Mouse (Mus musculus) heart, embryonic 11.5 days (tissue): ENCODE measurements around the gene Rnh1. TPM values are rescaled to one million over a fixed set of nuclear protein-coding genes. Genes with fewer than 3 reads are reported as not detected.

Source experiments
- ATAC-seq: fragments of 200-750 bp; cut with Nextera tagmentation; replicated peaks from 2 replicates; pipeline ENCODE4 v1.8.0; 2017; ENCODE audit warnings: moderate library complexity; ENCODE audit not compliant: insufficient number of reproducible peaks, low FRiP score, low TSS enrichment
- H3K27ac ChIP-seq: fragments of 300-500 bp; sonication (generic); 2 replicates; pipeline ENCODE4 v1.5.1; 2014; ENCODE audit warnings: mild to moderate bottlenecking, low read depth, low read length
- H3K27me3 ChIP-seq: fragments of 300-500 bp; sonication (generic); 2 replicates; pipeline ENCODE4 v1.6.1; 2014; ENCODE audit warnings: mild to moderate bottlenecking, low read length, mixed read lengths; ENCODE audit not compliant: control insufficient read depth, insufficient read depth
- H3K36me3 ChIP-seq: fragments of 300-500 bp; sonication (generic); 2 replicates; pipeline ENCODE4 v1.6.1; 2014; ENCODE audit warnings: mild to moderate bottlenecking, low read length, moderate library complexity, mixed read lengths; ENCODE audit not compliant: control insufficient read depth, insufficient read depth
- H3K4me1 ChIP-seq: fragments of 300-500 bp; sonication (generic); 2 replicates; pipeline ENCODE4 v1.6.1; 2014; ENCODE audit warnings: low read length; ENCODE audit not compliant: control insufficient read depth, insufficient read depth
- H3K4me2 ChIP-seq: fragments of 300-500 bp; sonication (generic); 2 replicates; pipeline ENCODE4 v1.6.1; 2014; ENCODE audit warnings: mild to moderate bottlenecking, moderate library complexity
- H3K4me3 ChIP-seq: fragments of 300-500 bp; sonication (generic); 2 replicates; pipeline ENCODE4 v1.5.1; 2014; ENCODE audit warnings: low read depth, low read length
- H3K9ac ChIP-seq: fragments of 300-500 bp; sonication (generic); 2 replicates; pipeline ENCODE4 v1.6.1; 2014; ENCODE audit warnings: mild to moderate bottlenecking, low read depth, low read length, moderate library complexity
- H3K9me3 ChIP-seq: fragments of 300-500 bp; sonication (generic); replicated peaks from 2 replicates; pipeline ENCODE4 v1.6.1; 2016; ENCODE audit warnings: low read length; ENCODE audit not compliant: control insufficient read depth
- WGBS: fragments of 180-500 bp; shearing (Covaris S2); extraction: QIAGEN DNeasy Blood & Tissue Kit; methylation state at CpG from one replicate; pipeline ENCODE4 v1.1.7; 2014; ENCODE audit not compliant: insufficient replicate concordance; 5-methylcytosine and 5-hydroxymethylcytosine counted together
- polyA plus RNA-seq: library from polyadenylated mRNA; unstranded; fragments of >200 nt; fragmentation: Nextera tagmentation; extraction: Ambion mirVana; gene quantifications from 2 replicates; pipeline ENCODE4 v1.2.1, GENCODE M21; 2014

Rnh1 gene
- polyA plus RNA-seq, 1 experiment from 2014 or later: 95.3 TPM

GRCm38 (mm10) chr7:141210606-141211131 lies 38.0 kb upstream of the Rnh1 start:
- H3K9ac ChIP-seq: no peak overlapping the region
- no peak overlapping the region for H3K27ac ChIP-seq
- H3K36me3 ChIP-seq: no peaks in the 10 kb centered on the region
- no peak for ATAC-seq
- WGBS: 86% methylated on average over 14 of the region's 14 CpGs
- H3K27me3 ChIP-seq: peaks cover 3% of the 10 kb centered on the region; the same call in 1 of the 2 replicates
- no peak overlapping the region for H3K4me2 ChIP-seq
- H3K4me1 ChIP-seq: peaks cover 10% of the 10 kb centered on the region
- no peak overlapping the region for H3K4me3 ChIP-seq
- H3K9me3 ChIP-seq: no peaks in the 10 kb centered on the region

GRCm38 (mm10) chr7:141210137-141210536 lies 37.5 kb upstream of the Rnh1 start:
- H3K27me3 ChIP-seq: peaks cover 3% of the 10 kb centered on the region; the same call in 1 of the 2 replicates
- no peak overlapping the region for H3K27ac ChIP-seq
- no peak for ATAC-seq
- H3K36me3 ChIP-seq: no peaks in the 10 kb centered on the region
- H3K4me1 ChIP-seq: peaks cover 10% of the 10 kb centered on the region
- no peak overlapping the region for H3K9ac ChIP-seq
- 0 out of 2 replicates have a peak overlapping the region, but pooled peaks have one; percentile 6 for H3K4me2 ChIP-seq
- 66% methylated on average over 12 of the region's 12 CpGs for WGBS
- no peak overlapping the region for H3K4me3 ChIP-seq
- H3K9me3 ChIP-seq: no peaks in the 10 kb centered on the region

GRCm38 (mm10) chr7:141209526-141209925 lies 36.9 kb upstream of the Rnh1 start:
- H3K36me3 ChIP-seq: no peaks in the 10 kb centered on the region
- no peak overlapping the region for H3K9ac ChIP-seq
- H3K27ac ChIP-seq: peak overlapping the region; percentile 22; the same call in 1 of the 2 replicates
- WGBS: 74% methylated on average over 3 of the region's 3 CpGs
- H3K4me2 ChIP-seq: peak overlapping the region; percentile 24; the same call in 1 of the 2 replicates
- H3K4me3 ChIP-seq: no peak overlapping the region
- H3K4me1 ChIP-seq: peaks cover 5% of the 10 kb centered on the region
- ATAC-seq: peak; percentile 71
- peaks cover 3% of the 10 kb centered on the region; the same call in 1 of the 2 replicates for H3K27me3 ChIP-seq
- H3K9me3 ChIP-seq: no peaks in the 10 kb centered on the region

- no peak overlapping the region for H3K27ac ChIP-seq
Observed at GRCm38 (mm10) chr7:141206182-141206937, 33.7 kb upstream of the Rnh1 start.

GRCm38 (mm10) chr7:141205504-141205903 lies 32.8 kb upstream of the Rnh1 start:
- H3K4me3 ChIP-seq: no peak overlapping the region
- ATAC-seq: no peak
- H3K27ac ChIP-seq: no peak overlapping the region
- peaks cover 3% of the 10 kb centered on the region; the same call in 1 of the 2 replicates for H3K27me3 ChIP-seq
- H3K4me1 ChIP-seq: peaks cover 5% of the 10 kb centered on the region; the same call in 1 of the 2 replicates
- no peaks in the 10 kb centered on the region for H3K36me3 ChIP-seq
- H3K9me3 ChIP-seq: no peaks in the 10 kb centered on the region
- no peak overlapping the region; the same call in 1 of the 2 replicates for H3K9ac ChIP-seq
- H3K4me2 ChIP-seq: no peak overlapping the region
- 88% methylated on average over 5 of the region's 5 CpGs for WGBS

More at GRCm38 (mm10) chr7:141206182-141206937, 33.7 kb upstream of the Rnh1 start:
- no peaks in the 10 kb centered on the region for H3K9me3 ChIP-seq
- no peak overlapping the region for H3K4me2 ChIP-seq
- 82% methylated on average over 18 of the region's 18 CpGs for WGBS
- peaks cover 5% of the 10 kb centered on the region for H3K4me1 ChIP-seq
- ATAC-seq: no peak
- peaks cover 3% of the 10 kb centered on the region; the same call in 1 of the 2 replicates for H3K27me3 ChIP-seq
- no peaks in the 10 kb centered on the region for H3K36me3 ChIP-seq
- no peak overlapping the region for H3K4me3 ChIP-seq
- no peak overlapping the region for H3K9ac ChIP-seq

GRCm38 (mm10) chr7:141204546-141204945 lies 31.9 kb upstream of the Rnh1 start:
- H3K9ac ChIP-seq: no peak overlapping the region
- ATAC-seq: no peak
- H3K4me1 ChIP-seq: no peaks in the 10 kb centered on the region; the same call in 1 of the 2 replicates
- WGBS: 74% methylated on average over 3 of the region's 3 CpGs
- no peaks in the 10 kb centered on the region for H3K36me3 ChIP-seq
- H3K4me2 ChIP-seq: no peak overlapping the region
- peaks cover 3% of the 10 kb centered on the region; the same call in 1 of the 2 replicates for H3K27me3 ChIP-seq
- no peak overlapping the region for H3K27ac ChIP-seq
- H3K9me3 ChIP-seq: no peaks in the 10 kb centered on the region
- no peak overlapping the region for H3K4me3 ChIP-seq

GRCm38 (mm10) chr7:141198121-141198520 lies 25.5 kb upstream of the Rnh1 start:
- Histone ChIP-seq H3K27ac (no peak overlapping the region), H3K36me3 (no peaks in the 10 kb centered on the region), H3K27me3 (no peaks in the 10 kb centered on the region), H3K4me1 (peaks cover 6% of the 10 kb centered on the region; the same call in 1 of the 2 replicates), H3K4me3 (no peak overlapping the region), H3K9me3 (no peaks in the 10 kb centered on the region), H3K9ac (no peak overlapping the region), H3K4me2 (no peak overlapping the region)
- WGBS: 82% methylated on average over 4 of the region's 4 CpGs
- ATAC-seq: no peak

GRCm38 (mm10) chr7:141196619-141197282 lies 24.1 kb upstream of the Rnh1 start:
- H3K9ac ChIP-seq: no peak overlapping the region
- no peaks in the 10 kb centered on the region for H3K36me3 ChIP-seq
- ATAC-seq: no peak
- H3K27me3 ChIP-seq: no peaks in the 10 kb centered on the region
- WGBS: 81% methylated on average over 8 of the region's 8 CpGs
- H3K27ac ChIP-seq: no peak overlapping the region
- no peak overlapping the region for H3K4me2 ChIP-seq
- H3K9me3 ChIP-seq: no peaks in the 10 kb centered on the region
- no peak overlapping the region for H3K4me3 ChIP-seq
- H3K4me1 ChIP-seq: peaks cover 16% of the 10 kb centered on the region
